10 mouse cellular contexts compared by ENCODE assay signal in genomic region chr13:23732156-23732804, GRCm38 (mm10). TPM values are rescaled to one million over a fixed set of nuclear protein-coding genes. Genes with fewer than 3 reads are reported as not detected.
DNase-seq lines count a peak whose midpoint lies in the region; ATAC-seq and TF ChIP-seq lines count a peak whose summit lies in the region.
"Had no signal": no experiment of that assay in that cellular context is flagged by ENCODE, and none has a peak within 500 bp of the region (broad histone marks: within the 10 kb centered on the region; RNA-seq: fewer than 3 reads in every experiment).

No protein-coding gene starts in this region.

- no peaks in the 10 kb centered on the region for H3K36me3 ChIP-seq in heart, adult 2 months (ENCODE audit: control insufficient read depth, insufficient read depth, low read length)
- no peaks in the 10 kb centered on the region for H3K36me3 ChIP-seq in heart, embryonic 12.5 days
- H3K36me3 ChIP-seq in thymus, adult 2 months (ENCODE audit: control insufficient read depth, insufficient read depth, low read length) = no peaks in the 10 kb centered on the region
- no peaks in the 10 kb centered on the region for H3K36me3 ChIP-seq in hindbrain, embryonic 12.5 days
- H3K36me3 ChIP-seq: embryonic facial prominence, embryonic 15.5 days; limb, embryonic 15.5 days had no signal

- H3K4me1 ChIP-seq in heart, adult 2 months (ENCODE audit: control insufficient read depth, insufficient read depth, low read length) = peaks cover 5% of the 10 kb centered on the region
- H3K4me1 ChIP-seq in heart, embryonic 12.5 days (replicated peaks) = peaks cover 10% of the 10 kb centered on the region
- peaks cover 18% of the 10 kb centered on the region for H3K4me1 ChIP-seq in thymus, adult 2 months (replicated peaks; ENCODE audit: control insufficient read depth, insufficient read depth, low read length)
- H3K4me1 ChIP-seq in hindbrain, embryonic 12.5 days = no peaks in the 10 kb centered on the region
- H3K4me1 ChIP-seq: embryonic facial prominence, embryonic 15.5 days; limb, embryonic 15.5 days had no signal

- no peaks in the 10 kb centered on the region for H3K79me2 ChIP-seq in heart, adult 2 months (replicated peaks; ENCODE audit: control insufficient read depth, insufficient read depth, low read length)

- no peak overlapping the region for H3K27ac ChIP-seq in heart, adult 2 months
- H3K27ac ChIP-seq in heart, embryonic 12.5 days (ENCODE audit: poor library complexity, severe bottlenecking) = no peak overlapping the region
- no peak overlapping the region for H3K27ac ChIP-seq in thymus, adult 2 months (ENCODE audit: control insufficient read depth, insufficient read depth, low read length)
- H3K27ac ChIP-seq in hindbrain, embryonic 12.5 days = no peak overlapping the region
- H3K27ac ChIP-seq: embryonic facial prominence, embryonic 15.5 days; limb, embryonic 15.5 days had no signal

- H3K9me3 ChIP-seq in heart, embryonic 12.5 days (replicated peaks) = no peaks in the 10 kb centered on the region
- H3K9me3 ChIP-seq in hindbrain, embryonic 12.5 days (replicated peaks) = no peaks in the 10 kb centered on the region
- H3K9me3 ChIP-seq: embryonic facial prominence, embryonic 15.5 days; limb, embryonic 15.5 days had no signal

- TF ChIP-seq CTCF in heart, adult 2 months (IDR thresholded peaks at IDR 0.05) = peak; percentile 94
- no peak for TF ChIP-seq CTCF in thymus, adult 2 months (IDR thresholded peaks at IDR 0.05; ENCODE audit: borderline replicate concordance, control insufficient read depth, extremely low read depth, insufficient read depth, low read length, poor library complexity)

- TF ChIP-seq POLR2A in heart, adult 2 months (IDR thresholded peaks at IDR 0.05; ENCODE audit: insufficient read depth, low read depth, low read length) = no peak
- TF ChIP-seq POLR2A in thymus, adult 2 months (IDR thresholded peaks at IDR 0.05; ENCODE audit: control insufficient read depth, extremely low read depth, insufficient read depth, low read length, poor library complexity) = no peak

- no peak overlapping the region for H3K4me2 ChIP-seq in heart, embryonic 12.5 days
- no peak overlapping the region for H3K4me2 ChIP-seq in hindbrain, embryonic 12.5 days (replicated peaks)
- H3K4me2 ChIP-seq: embryonic facial prominence, embryonic 15.5 days; limb, embryonic 15.5 days had no signal

- no peak for TF ChIP-seq EP300 in heart, adult 2 months (IDR thresholded peaks at IDR 0.05; ENCODE audit: insufficient read depth, low read depth, low read length)

- intact Hi-C loops in heart, adult 2 months (cut with DNase I) = loop anchor here (1.0 to 10.0 kb wide), 2 partner anchors 31 to 1977 kb away; partner anchors contain the start of genes Hist1h2ak, Hist1h2bn and Hist1h4k

- H3K9ac ChIP-seq in heart, adult 2 months (ENCODE audit: low read depth, low read length) = no peak overlapping the region
- no peak overlapping the region for H3K9ac ChIP-seq in heart, embryonic 12.5 days
- no peak overlapping the region for H3K9ac ChIP-seq in hindbrain, embryonic 12.5 days
- H3K9ac ChIP-seq: embryonic facial prominence, embryonic 15.5 days; limb, embryonic 15.5 days had no signal

- no peak for DNase-seq in heart, adult 2 months
- peak; percentile 46 for DNase-seq in thymus, adult 2 months
- no peak for DNase-seq in thymus, postnatal 36 days
- DNase-seq in lung, postnatal 36 days = peak; percentile 74
- DNase-seq in right cerebral cortex, postnatal 36 days (ENCODE audit: low spot score in 2 of 2) = no peak

- no peak overlapping the region for H3K4me3 ChIP-seq in heart, adult 2 months
- H3K4me3 ChIP-seq in heart, embryonic 12.5 days = no peak overlapping the region
- H3K4me3 ChIP-seq in thymus, adult 2 months (ENCODE audit: control insufficient read depth, insufficient read depth, low read length) = no peak overlapping the region
- H3K4me3 ChIP-seq in hindbrain, embryonic 12.5 days = no peak overlapping the region
- H3K4me3 ChIP-seq: embryonic facial prominence, embryonic 15.5 days; limb, embryonic 15.5 days had no signal

- ATAC-seq in heart, embryonic 12.5 days (ENCODE audit: insufficient number of reproducible peaks, low FRiP score) = no peak
- peak; percentile 69 for ATAC-seq in common myeloid progenitor, adult 5-6 weeks (replicated peaks; ENCODE audit: low read depth, poor library complexity, severe bottlenecking)
- ATAC-seq in hindbrain, embryonic 12.5 days (ENCODE audit: low FRiP score) = no peak

- WGBS in heart, adult 2 months = 20% methylated on average over 8 of the region's 8 CpGs
- 24% methylated on average over 8 of the region's 8 CpGs for WGBS in heart, embryonic 12.5 days
- whole genome bisulfite sequencing in thymus, adult 2 months = 34% methylated on average over 8 of the region's 8 CpGs
- 27% methylated on average over 8 of the region's 8 CpGs for WGBS in hindbrain, embryonic 12.5 days

- H3K27me3 ChIP-seq in heart, adult 2 months (ENCODE audit: control insufficient read depth, insufficient read depth, low read length) = no peaks in the 10 kb centered on the region
- H3K27me3 ChIP-seq in heart, embryonic 12.5 days (replicated peaks) = no peaks in the 10 kb centered on the region; the same call in 1 of the 2 replicates
- no peaks in the 10 kb centered on the region for H3K27me3 ChIP-seq in thymus, adult 2 months (ENCODE audit: control insufficient read depth, insufficient read depth, low read length)
- H3K27me3 ChIP-seq in hindbrain, embryonic 12.5 days = no peaks in the 10 kb centered on the region
- H3K27me3 ChIP-seq: embryonic facial prominence, embryonic 15.5 days; limb, embryonic 15.5 days had no signal

RNA-seq across cellular contexts. Expression of gene Hist1h1c, which starts 6.3 kb away (rescaled TPM):
- total RNA-seq in heart, adult 2 months (2021) = 100 to 1,000 TPM; 147 to 185 TPM
- polyA plus RNA-seq in heart, adult 2 months (2012; rRNA removed) = 55.5 and 80.0 TPM in 2 replicates
- polyA plus RNA-seq in heart, embryonic 12.5 days (2016; fragmentation: Nextera tagmentation; extraction: Ambion mirVana) = 36.5 and 41.9 TPM in 2 replicates
- polyA plus RNA-seq in thymus, adult 2 months (2012; rRNA removed) = 40.9 and 48.1 TPM in 2 replicates
- total RNA-seq in common myeloid progenitor, adult 5-6 weeks (2017) = 753 and 796 TPM in 2 replicates
- 15.0 and 15.4 TPM in 2 replicates for polyA plus RNA-seq in hindbrain, embryonic 12.5 days (2016; fragmentation: Nextera tagmentation; extraction: Ambion mirVana)

RNA-seq across cellular contexts. Expression of gene Hist1h3c, which starts 13.1 kb away (rescaled TPM):
- total RNA-seq in heart, adult 2 months (2021) = 1 to 10 TPM in 1 of 2 experiments, not detected in 1; 2.5 TPM
- polyA plus RNA-seq in heart, adult 2 months (2012; rRNA removed) = 0.64 TPM in 1 of 2 replicates, not detected in the other
- 3.0 and 5.1 TPM in 2 replicates for polyA plus RNA-seq in heart, embryonic 12.5 days (2016; fragmentation: Nextera tagmentation; extraction: Ambion mirVana)
- 377 and 602 TPM in 2 replicates for polyA plus RNA-seq in thymus, adult 2 months (2012; rRNA removed)
- total RNA-seq in common myeloid progenitor, adult 5-6 weeks (2017) = 801 and 823 TPM in 2 replicates
- 9.7 and 11.6 TPM in 2 replicates for polyA plus RNA-seq in hindbrain, embryonic 12.5 days (2016; fragmentation: Nextera tagmentation; extraction: Ambion mirVana)

RNA-seq across cellular contexts. Expression of gene Hist1h2bb, which starts 14.3 kb away (rescaled TPM):
- 1 to 10 TPM; 3.2 to 4.9 TPM for total RNA-seq in heart, adult 2 months (2021)
- 0.47 and 0.76 TPM in 2 replicates for polyA plus RNA-seq in heart, adult 2 months (2012; rRNA removed)
- polyA plus RNA-seq in heart, embryonic 12.5 days (2016; fragmentation: Nextera tagmentation; extraction: Ambion mirVana) = 0.88 and 1.4 TPM in 2 replicates
- polyA plus RNA-seq in thymus, adult 2 months (2012; rRNA removed) = 160 and 224 TPM in 2 replicates
- 2,989 and 3,536 TPM in 2 replicates for total RNA-seq in common myeloid progenitor, adult 5-6 weeks (2017)
- 2.2 and 2.9 TPM in 2 replicates for polyA plus RNA-seq in hindbrain, embryonic 12.5 days (2016; fragmentation: Nextera tagmentation; extraction: Ambion mirVana)

RNA-seq across cellular contexts. Expression of gene Hist1h2ab, which starts 18.6 kb away (rescaled TPM):
- 1 to 10 TPM; 4.4 to 6.7 TPM for total RNA-seq in heart, adult 2 months (2021)
- 0.51 TPM in 1 of 2 replicates, not detected in the other for polyA plus RNA-seq in heart, adult 2 months (2012; rRNA removed)
- polyA plus RNA-seq in heart, embryonic 12.5 days (2016; fragmentation: Nextera tagmentation; extraction: Ambion mirVana) = 16.7 and 20.9 TPM in 2 replicates
- 258 and 455 TPM in 2 replicates for polyA plus RNA-seq in thymus, adult 2 months (2012; rRNA removed)
- 2,765 and 2,805 TPM in 2 replicates for total RNA-seq in common myeloid progenitor, adult 5-6 weeks (2017)
- 22.4 and 45.2 TPM in 2 replicates for polyA plus RNA-seq in hindbrain, embryonic 12.5 days (2016; fragmentation: Nextera tagmentation; extraction: Ambion mirVana)

RNA-seq across cellular contexts. Expression of gene Hist1h3b, which starts 19.8 kb away (rescaled TPM):
- 1 to 10 TPM; 6.4 to 8.0 TPM for total RNA-seq in heart, adult 2 months (2021)
- polyA plus RNA-seq in heart, adult 2 months (2012; rRNA removed) = 1.7 TPM in 1 of 2 replicates, not detected in the other
- 3.4 and 3.5 TPM in 2 replicates for polyA plus RNA-seq in heart, embryonic 12.5 days (2016; fragmentation: Nextera tagmentation; extraction: Ambion mirVana)
- 529 and 561 TPM in 2 replicates for polyA plus RNA-seq in thymus, adult 2 months (2012; rRNA removed)
- total RNA-seq in common myeloid progenitor, adult 5-6 weeks (2017) = 689 and 718 TPM in 2 replicates
- polyA plus RNA-seq in hindbrain, embryonic 12.5 days (2016; fragmentation: Nextera tagmentation; extraction: Ambion mirVana) = 4.5 and 11.1 TPM in 2 replicates

Comparison
In these comparisons a context has a peak if more than half of its experiments do, and no peak if none do; other contexts are left out.
1. DNase-seq: peak in thymus, adult 2 months (single experiment) and lung, postnatal 36 days (single experiment); none in heart, adult 2 months (0 of 2), thymus, postnatal 36 days (0 of 2) and right cerebral cortex, postnatal 36 days (0 of 2).
2. RNA of gene Hist1h3c, which starts 13.1 kb away (polyA plus RNA-seq): 377 to 602 TPM in thymus, adult 2 months; 9.7 to 11.6 TPM in hindbrain, embryonic 12.5 days, 3.0 to 5.1 TPM in heart, embryonic 12.5 days and 0.64 TPM in heart, adult 2 months; every median in the first group is over 10 times any median in the second.
3. RNA of gene Hist1h2bb, which starts 14.3 kb away (polyA plus RNA-seq): 160 to 224 TPM in thymus, adult 2 months; 2.2 to 2.9 TPM in hindbrain, embryonic 12.5 days, 0.88 to 1.4 TPM in heart, embryonic 12.5 days and 0.47 to 0.76 TPM in heart, adult 2 months; every median in the first group is over 10 times any median in the second.